Mouse (Mus musculus): Measurements from ENCODE around the gene Fzd4.

DNA sequence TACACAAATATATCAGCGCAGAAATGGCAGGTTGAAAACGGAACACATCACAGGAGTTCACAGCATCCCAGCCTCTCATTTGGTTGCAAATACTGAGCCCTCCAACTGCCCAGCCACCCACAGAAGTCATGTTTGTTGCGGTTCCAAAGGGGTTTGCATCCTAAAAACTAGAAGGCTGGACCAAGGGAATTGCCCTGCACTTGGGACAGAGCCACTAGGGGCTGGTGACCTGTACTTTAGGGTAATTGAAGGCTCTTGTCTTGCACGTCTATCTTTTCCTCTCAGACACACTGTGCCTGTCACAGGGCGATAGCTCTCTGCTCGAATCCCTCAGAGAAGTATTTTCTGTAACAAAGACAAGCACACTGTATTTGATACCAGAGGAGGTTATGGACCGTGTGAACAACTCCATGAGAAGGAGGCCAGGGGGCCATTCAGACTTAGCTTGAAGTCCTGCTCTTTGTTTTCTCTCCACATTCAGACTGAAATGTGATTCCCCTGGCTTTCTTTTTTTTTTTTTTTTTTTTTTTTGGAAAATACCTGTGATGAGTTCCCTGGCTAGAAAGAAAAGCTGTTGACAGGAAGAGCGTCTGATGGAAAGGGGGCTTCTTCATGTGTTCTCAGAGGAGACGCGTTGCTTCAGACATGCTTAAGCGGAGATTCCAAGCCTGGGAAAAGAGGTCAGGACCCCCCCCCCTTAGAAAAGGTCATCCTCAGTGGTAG lies 2.9 kb upstream of the Fzd4 start:
- TF ChIP-seq POLR2A (IDR thresholded peaks at IDR 0.05; ENCODE audit: low read depth, low read length) = no peak
- TF ChIP-seq CTCF (IDR thresholded peaks at IDR 0.05; ENCODE audit: borderline replicate concordance, insufficient read depth, low read length) = no peak
